Mouse (Mus musculus): ENCODE measurements around the gene Cela1.

The Cela1 gene

GRCm38 (mm10) chr15:100635851-100636645 lies 51.7 kb downstream of the Cela1 start:
- DNase-seq (ENCODE audit: low read depth), result no peak

- DNase-seq (ENCODE audit: low read depth), result no peak
These were observed 52.5 kb downstream of the Cela1 start for GRCm38 (mm10) chr15:100635239-100635638.

- DNase-seq (ENCODE audit: low read depth), result no peak
These were observed 54.4 kb downstream of the Cela1 start for GRCm38 (mm10) chr15:100633341-100633740.

- DNase-seq (ENCODE audit: low read depth), result no peak
These were observed 55.4 kb downstream of the Cela1 start for GRCm38 (mm10) chr15:100632323-100632722.

DNA sequence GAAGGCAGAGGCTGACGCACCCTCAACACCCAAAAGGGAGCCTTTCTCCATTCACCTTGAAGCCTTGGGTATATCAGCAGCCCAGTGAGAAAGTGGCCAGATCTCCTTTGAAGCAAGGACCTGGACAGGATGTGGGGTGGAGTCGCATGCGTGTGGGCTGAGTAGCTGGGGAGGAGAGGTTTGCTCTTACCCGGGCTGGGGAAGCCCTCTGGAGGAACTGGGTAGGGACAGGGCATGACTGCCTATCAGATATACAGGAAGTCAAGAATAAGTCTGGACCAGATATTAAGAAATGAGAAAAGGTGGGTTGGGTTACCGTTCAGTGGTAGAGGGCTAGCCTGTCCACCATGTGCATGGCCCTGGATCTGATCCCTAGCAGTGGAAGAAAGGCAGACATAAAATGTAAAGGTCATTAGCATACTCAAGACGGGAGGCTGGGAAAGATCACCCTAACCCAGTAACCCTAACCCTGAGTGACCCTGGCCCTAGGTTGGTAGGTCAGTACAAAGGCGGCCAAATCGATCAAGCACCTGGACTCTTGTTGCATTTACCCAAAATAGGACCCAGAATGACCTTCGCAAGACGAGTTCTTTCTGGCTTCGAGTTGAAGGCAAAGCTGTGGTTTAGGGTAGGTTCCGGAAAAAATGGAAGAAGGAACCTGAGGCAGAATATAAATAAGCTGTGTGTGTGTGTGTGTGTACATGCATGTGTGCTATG lies 56.1 kb downstream of the Cela1 start:
- DNase-seq (ENCODE audit: low read depth), result no peak

DNA sequence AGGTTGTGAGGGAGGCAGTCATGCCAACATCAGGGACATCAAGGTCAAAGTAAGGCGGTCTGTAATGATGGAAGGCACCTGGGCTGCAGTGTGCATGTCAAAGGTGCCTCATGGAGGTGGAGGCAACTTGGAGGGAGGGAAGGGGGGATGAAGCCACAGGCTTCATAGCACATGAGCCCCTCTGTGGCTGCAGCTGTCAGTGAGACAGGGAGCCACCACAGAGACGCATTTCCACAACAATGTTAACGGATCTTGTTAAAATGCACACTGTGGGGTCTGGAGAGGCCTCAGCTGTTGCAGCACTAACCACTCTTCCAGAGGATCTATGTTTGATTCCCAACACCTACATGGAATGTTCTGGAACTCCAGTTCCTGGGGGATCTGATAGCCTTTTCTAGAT lies 57.6 kb downstream of the Cela1 start:
- no peak for DNase-seq (ENCODE audit: low read depth)

- no peak for DNase-seq (ENCODE audit: low read depth)
These were observed 58.9 kb downstream of the Cela1 start for GRCm38 (mm10) chr15:100628797-100629196.

DNA sequence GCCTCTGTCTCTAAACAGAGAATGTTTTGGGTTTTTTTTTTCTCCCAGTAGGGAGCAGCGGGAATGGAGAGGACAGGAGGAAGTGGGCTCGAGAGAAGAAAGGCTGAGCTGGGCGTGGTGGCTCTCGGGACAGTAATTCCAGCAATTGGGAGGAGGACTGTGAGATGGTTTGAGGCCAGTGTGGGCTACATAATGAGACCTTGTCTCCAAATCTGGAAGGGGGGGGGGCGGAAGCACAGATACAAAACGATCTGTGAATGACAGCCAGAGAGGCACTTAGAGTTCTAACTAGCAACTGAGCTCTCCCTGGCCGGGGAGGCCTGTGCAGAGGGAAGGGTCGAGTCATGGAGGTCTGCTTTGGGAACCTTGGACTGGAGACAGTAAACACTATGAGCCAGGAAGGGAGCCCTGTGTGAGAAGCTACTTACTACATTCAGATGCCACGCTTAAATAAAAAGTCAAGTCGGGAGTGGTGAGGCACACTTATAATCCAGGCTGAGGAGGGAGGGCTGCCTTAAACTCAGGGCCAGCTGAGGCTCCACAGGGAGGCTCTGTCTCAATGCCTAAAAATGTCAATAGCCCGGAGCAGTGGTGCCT lies 59.8 kb downstream of the Cela1 start:
- no peak for DNase-seq (ENCODE audit: low read depth)

DNA sequence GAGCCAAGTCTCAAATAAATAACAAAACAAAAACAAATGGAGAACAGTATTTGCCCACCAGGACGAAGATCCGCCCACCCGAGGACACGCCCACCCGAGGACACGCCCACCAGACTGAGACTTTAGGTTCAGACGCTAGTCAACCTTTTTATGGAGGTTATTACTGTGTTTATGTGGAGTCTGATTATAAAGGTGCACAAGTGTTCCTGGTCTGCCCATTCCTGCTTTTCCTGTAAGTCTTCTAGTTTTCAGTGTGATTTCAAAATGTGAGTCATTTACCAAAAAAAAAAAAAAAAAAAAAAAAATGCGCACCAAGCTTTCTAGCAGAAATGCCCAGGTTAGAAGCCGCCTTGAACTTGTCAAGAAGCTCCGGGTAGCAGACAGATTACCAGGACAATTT lies 60.4 kb downstream of the Cela1 start:
- DNase-seq (ENCODE audit: low read depth), result no peak

- no peak for DNase-seq (ENCODE audit: low read depth)
These were observed 63.3 kb downstream of the Cela1 start for GRCm38 (mm10) chr15:100624435-100624834.
